Mouse (Mus musculus) B cell, adult 67 days (primary cell): ENCODE data around the gene Galns. TPM values are rescaled to one million over a fixed set of nuclear protein-coding genes. Genes with fewer than 3 reads are reported as not detected.

Experiments used
- total RNA-seq, 2 experiments: library from RNA; stranded (reverse); gene quantifications; 4 replicates each; pipeline ENCODE4 v1.2.4; 2023

Gene Galns
- 10 to 100 TPM; 25.3 to 35.9 TPM for total RNA-seq

DNA sequence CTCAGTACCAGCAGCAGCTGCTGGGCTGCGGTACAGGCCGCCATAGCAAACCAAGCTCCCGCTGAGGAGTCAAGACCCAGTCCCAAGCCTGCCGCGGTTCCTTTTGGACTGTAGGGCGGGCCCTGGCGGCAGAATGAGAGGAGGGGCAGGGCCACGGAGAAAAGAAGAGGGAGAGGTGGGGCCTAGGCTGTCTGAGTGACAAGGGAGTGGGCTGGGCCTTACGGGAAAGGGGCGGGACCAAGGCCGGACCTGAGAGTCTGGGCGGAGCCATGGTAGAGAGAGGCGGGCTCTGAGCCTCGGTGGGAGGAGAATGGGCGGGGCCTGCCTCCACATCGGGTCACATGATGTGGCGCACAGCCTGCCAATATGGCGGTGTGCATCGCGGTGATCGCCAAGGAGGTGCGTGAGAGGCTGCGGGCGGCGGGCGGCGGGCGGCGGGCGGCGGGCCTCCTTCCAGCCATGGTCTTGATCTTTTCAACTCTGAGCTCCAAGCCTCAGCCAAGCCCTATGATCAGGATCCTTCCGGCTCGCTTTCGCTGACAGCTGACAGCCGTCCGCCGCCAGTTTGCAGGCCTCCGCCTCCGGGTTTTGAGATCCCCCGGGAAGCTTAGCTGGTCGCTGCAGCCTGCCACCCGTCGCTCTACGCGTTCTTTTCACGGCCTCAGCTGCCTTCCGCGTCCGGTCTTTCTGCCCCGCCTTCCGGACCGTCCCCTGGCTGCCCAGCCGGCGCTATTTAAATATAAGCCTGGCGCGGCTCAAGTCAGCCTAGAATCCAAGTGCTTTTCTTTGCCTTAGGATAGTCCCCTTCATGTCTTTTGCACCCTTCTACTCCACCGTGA lies at the start of gene Galns, which contains the start of gene Trappc2l:
Gene Galns (minus strand): TSS at position 169 of the 839 bp plus-strand sequence.
Gene Trappc2l (plus strand): TSS at position 346 of the 839 bp plus-strand sequence.

DNA sequence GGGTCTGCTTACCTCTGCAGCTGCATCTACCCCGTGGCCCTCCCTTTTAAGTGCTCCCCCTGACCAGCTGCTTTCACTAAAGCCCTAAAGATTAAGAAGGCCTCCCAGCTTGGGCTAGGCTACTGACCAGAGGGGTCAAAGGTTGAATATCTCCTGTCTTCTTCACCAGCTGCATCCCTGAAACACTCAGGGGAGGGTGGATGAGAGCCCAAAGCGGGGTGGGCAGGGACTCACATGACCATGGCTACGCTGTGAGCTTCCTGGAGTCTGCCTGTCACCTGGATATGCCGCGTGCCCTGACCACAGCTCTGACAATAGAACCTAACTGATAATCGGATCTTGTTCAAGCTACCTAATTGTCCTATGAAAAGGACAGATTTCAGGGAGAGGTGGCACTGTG lies 11.5 kb upstream of the Galns start, which contains the start of gene Pabpn1l:
Gene Pabpn1l (minus strand): TSS at position 13 of the 400 bp plus-strand sequence.

DNA sequence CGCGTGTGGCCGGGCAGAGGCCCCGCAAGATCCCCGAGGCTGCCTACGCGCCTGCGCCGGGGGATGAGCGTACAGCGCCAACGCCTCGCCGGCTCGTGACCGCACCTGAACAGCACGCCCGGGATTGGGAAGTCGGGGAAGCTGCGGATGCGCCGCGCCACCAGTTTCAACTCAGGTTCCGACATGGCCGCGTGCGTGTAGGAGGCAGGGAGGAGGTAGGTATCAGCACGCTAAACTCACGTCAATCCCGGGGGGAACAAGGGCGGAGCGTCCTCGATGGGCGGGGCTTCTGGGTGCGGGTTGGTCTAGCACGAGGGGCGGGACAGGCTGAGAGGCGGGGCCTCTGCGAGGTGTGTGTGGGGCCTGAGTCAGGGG lies 34.6 kb downstream of the Galns start, which contains the start of gene Aprt:
Gene Aprt (minus strand): TSS at position 262 of the 375 bp plus-strand sequence.

DNA sequence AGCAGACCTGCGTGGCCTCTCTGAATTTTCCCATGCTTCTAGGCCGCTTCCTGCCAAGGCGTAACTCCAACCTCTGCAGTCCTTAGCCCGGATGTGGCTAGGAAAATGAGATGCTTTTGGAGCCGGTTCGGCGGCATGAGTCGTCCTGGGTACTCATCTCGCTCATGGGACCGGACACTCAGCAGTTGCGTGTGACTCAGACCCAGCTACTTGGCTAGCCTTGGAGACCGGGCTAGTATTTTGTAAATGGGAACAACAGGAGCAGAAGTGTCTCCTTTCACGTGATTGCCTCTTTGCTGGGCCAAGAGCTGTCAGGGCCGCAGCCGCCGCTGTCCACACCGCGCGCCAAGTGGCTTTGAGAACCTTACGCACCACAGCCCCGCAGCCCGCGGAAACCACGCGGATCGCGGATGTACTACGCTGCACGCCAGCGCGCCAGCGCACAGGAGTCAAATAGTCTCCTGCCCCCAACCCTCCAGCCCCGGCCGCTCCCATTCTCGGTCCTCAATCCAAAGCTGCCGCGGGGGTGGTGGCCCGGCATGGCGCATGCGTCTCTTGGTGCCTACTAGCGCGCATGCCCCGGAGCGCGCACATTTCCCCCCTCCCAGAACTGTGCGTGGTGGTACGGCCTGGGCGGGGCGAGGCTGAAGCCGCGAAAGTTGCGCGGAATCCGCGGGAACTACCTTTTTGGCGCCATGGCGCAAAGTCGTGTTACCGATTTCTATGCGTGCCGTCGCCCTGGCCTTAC lies 43.7 kb downstream of the Galns start, which contains the start of gene Cdt1:
Gene Cdt1 (plus strand): TSS at position 655 of the 748 bp plus-strand sequence.

DNA sequence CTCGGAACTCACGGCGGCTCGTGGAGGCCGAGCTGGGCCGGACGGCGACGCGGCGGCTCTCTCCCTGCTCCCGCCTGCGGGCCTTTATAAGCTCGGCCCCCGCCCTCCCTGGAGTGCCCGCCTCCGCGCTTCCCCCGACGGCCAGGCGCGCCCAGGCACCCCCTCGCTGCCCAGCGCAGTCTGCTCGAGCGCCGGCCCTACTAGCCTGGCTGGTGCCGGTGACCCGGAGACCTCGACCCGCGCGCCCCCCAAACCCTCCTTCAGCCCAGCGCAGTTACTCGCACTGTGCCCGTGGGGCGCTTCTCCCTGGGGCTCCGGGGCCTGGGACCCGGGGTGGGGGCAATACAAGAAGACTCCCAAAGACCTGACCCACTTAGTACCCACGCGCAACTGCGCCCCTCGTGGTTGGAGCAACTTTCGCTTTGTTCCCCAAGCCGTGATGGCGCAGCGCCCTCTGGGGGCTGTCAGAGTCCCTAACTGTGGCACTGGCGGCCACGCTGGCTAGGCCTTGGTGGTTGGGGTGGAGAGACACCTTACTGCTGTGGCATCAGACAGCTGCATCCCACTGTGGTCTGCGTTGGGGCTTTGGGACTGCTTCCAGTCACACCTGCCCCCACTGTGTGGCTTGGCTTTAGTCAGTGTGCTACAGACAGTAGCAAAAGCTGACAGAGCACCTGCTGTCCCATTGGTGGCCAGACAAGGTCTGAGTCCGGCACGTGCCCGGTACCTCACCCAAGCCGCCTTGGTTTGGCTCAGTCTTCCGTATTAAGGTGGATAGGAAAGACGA lies 59.8 kb downstream of the Galns start, which contains the start of gene Piezo1:
Gene Piezo1 (minus strand): TSS at position 65 of the 787 bp plus-strand sequence.

Other genes with a start within 250 kb of the Galns start
- 100 to 1,000 TPM; 104 to 105 TPM for gene Zc3h18, start 234.9 kb downstream of the Galns start, total RNA-seq
- gene Il17c, start 189.4 kb downstream of the Galns start, total RNA-seq = 1 to 10 TPM in 1 of 2 experiments, under 1 TPM in 1; 0.81 to 1.4 TPM
- gene Cyba, start 178.5 kb downstream of the Galns start, total RNA-seq = 100 to 1,000 TPM; 297 to 328 TPM
- 1 to 10 TPM; 7.6 to 8.2 TPM for gene Mvd, start 168.0 kb downstream of the Galns start, total RNA-seq
- gene Snai3, start 150.7 kb downstream of the Galns start, total RNA-seq = 1 to 10 TPM in 1 of 2 experiments, under 1 TPM in 1; 0.87 to 2.5 TPM
- gene Rnf166, start 135.4 kb downstream of the Galns start, total RNA-seq = 10 to 100 TPM; 40.6 to 41.7 TPM
- gene Ctu2, start 135.3 kb downstream of the Galns start, total RNA-seq = 10 to 100 TPM; 66.0 to 71.3 TPM
- gene Piezo1, start 60.1 kb downstream of the Galns start, total RNA-seq = 10 to 100 TPM; 51.2 to 62.3 TPM
- 100 to 1,000 TPM; 117 to 146 TPM for gene Cdt1, start 43.4 kb downstream of the Galns start, total RNA-seq
- 10 to 100 TPM; 77.0 to 79.4 TPM for gene Aprt, start 34.6 kb downstream of the Galns start, total RNA-seq
- 10 to 100 TPM; 48.5 to 58.9 TPM for gene Trappc2l, start 177 bp upstream of the Galns start, total RNA-seq
- under 1 TPM in 1 of 2 experiments, not detected in 1; 0.64 TPM for gene Pabpn1l, start 11.3 kb upstream of the Galns start, total RNA-seq
- gene Cbfa2t3, start 87.6 kb upstream of the Galns start, total RNA-seq = 10 to 100 TPM; 55.4 to 70.3 TPM
- gene Acsf3, start 164.0 kb upstream of the Galns start, total RNA-seq = 10 to 100 TPM; 15.6 to 21.9 TPM
- gene Cdh15, start 236.5 kb upstream of the Galns start, total RNA-seq = not detected